Mouse (Mus musculus): ENCODE data around the gene Slc9a5.

Slc9a5 gene

GRCm38 (mm10) chr8:105409947-105410346, 61.3 kb downstream of the Slc9a5 start:
- no peak for DNase-seq (ENCODE audit: low spot score)

DNA sequence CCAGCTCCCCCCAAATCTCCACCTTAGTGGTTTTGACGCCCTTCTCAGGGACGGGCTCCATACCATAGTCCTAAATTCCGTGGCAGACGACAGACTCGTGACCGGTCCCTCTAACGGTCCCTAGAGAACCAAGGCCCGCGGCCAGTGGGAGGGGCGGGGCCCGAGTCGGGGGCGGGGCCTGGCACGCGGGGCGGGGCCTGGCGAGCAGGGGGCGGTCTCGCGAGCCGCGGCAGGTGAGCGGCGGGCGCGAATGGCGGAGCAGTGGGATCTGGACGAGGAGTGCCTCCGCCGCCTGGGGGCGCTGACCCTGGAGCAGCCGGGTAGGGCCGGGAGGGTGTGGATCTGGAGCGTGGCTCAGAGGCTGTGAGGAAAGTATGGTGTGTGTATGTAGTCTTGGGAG, 64.7 kb downstream of the Slc9a5 start, which contains the start of the genes Kctd19 and Lrrc36:
Kctd19 (minus strand) TSS at position 112 of the 400 bp plus-strand sequence.
Lrrc36 (plus strand) TSS at position 181 of the 400 bp plus-strand sequence.
- DNase-seq (ENCODE audit: low spot score) = peak; percentile 29

DNA sequence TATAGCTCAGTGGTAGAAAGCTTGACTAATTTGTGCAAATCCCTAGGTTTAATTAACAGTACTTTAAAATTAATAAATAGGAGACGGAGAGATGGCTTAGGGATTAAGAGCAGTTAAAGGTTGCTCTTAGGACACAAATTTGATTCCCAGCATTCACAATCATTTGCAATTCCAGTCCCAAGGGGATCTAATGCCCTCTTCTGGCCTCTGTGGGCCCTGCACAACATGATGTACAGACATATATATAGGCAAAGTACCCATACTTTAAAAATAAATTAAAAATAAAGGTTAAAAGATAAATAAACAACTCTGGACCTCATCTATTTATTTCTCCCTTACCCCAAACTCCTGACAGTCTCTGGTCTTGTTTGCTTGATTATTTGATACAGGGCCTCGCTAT, 70.3 kb downstream of the Slc9a5 start:
- DNase-seq (ENCODE audit: low spot score) = no peak

All from spleen, adult 12 weeks (tissue).